Mouse (Mus musculus) adrenal gland, adult (tissue): ENCODE measurements around the gene Bfar.
"Not testable (repeated sequence)": the region's sequence is repeated elsewhere in the genome, so short reads cannot be mapped to it uniquely, and the experiment has no call there.

Source experiments
- DNase-seq, 2 experiments: peaks; one replicate each; pipeline ENCODE4 v3.0.0; 2022 to 2023; ENCODE audit warnings: low spot score in 1 of 2; ENCODE audit not compliant: inconsistent age in 2 of 2

Bfar gene

DNA sequence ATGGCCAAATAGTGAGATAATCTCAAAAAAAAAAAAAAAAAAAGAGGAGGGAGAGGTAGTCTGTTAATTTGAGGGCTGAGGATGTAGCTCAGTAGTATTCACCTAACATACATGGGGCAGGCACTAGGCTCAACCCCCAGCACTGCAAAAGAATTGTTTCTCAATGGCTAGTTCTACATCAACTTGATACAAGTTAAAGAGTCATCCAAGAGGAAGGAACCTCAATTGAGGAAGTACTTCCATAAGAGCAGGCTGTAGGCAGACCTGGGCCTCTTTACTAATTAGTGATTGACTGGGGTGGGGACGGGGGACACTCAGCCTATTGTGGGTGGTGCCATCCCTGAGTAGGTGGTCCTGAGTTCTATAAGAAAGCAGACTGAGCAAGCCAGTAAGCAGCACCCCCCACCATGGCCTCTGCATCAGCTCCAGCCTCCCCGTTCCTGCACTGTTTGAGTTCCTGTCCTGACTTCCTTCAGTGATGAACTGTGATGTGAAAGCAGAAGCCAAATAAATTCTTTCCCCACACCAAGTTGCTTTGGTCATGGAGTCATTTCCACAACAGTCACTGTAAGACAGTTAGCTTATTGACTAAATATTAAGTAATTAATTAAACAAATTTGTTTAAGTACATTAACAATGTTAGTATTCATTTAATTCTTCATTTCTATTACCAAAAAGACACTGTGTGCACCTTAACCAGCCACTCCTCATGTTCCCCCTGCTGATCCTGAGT is 45.3 kb downstream of the Bfar start:
- DNase-seq = no peak

DNA sequence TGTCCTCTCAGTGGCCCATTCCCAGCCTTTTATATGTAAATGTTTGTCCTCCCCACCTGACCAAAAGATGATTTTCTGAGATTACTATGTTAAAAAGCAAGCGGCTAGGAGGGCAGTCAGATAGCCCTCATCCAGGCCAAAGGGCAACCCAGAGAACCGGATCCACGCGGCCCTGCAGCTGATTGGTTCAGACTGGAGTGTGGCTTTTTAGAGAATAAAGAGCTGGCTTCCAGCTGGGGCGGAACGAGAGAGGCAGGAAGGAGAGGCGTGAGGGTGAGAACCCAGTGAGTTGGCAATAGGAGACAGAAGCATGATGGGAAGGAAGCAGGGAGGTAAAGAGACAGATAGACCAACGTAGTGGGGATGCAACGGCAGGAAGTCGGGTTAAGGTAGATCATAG is 51.3 kb downstream of the Bfar start:
- no peak for DNase-seq

DNA sequence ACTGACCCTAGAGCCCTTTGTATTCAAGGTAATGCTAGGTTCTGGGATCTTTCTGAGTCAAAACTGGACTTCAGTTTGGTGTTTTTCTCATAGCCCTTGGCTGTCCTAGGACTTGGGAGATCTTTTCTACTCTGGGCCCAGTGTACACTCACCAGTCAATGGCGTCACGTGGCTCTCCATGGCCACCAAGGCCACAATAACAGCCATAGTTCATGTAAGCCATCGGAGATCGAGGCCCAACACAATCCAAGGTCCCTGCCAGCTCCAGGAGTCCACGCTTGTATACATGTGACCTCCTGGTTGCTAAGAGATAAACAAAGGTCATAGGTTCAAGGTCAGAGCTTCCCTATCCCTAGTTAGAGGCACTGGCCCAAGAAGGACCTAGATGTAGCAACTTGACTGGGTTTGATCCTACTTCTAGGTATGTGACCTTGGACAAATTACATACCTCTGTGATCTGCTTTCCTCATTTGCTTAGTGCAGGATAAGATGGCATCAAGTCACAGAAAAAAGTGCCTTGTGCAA is 56.2 kb downstream of the Bfar start:
- DNase-seq = peak; percentile 49 to 83

DNA sequence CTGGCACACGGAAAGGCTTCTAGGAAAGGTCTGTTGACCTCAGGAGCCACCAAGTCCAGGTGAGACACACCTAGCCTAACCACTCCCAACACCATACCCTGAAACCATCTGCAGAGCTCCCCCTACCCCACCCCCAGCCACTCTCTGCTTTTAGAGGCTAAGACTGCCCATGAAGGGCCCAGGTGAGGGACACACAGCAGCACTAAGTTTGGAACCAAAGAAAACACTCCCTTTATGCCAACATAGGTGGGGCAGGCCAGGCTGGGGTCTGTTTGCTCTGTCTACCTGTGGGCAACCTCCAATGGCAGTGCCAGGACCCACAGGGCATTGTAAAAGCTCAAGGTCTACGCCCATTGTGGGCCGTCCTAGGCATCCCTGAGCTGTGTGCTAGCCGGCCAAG is 57.8 kb downstream of the Bfar start:
- DNase-seq = no peak

DNA sequence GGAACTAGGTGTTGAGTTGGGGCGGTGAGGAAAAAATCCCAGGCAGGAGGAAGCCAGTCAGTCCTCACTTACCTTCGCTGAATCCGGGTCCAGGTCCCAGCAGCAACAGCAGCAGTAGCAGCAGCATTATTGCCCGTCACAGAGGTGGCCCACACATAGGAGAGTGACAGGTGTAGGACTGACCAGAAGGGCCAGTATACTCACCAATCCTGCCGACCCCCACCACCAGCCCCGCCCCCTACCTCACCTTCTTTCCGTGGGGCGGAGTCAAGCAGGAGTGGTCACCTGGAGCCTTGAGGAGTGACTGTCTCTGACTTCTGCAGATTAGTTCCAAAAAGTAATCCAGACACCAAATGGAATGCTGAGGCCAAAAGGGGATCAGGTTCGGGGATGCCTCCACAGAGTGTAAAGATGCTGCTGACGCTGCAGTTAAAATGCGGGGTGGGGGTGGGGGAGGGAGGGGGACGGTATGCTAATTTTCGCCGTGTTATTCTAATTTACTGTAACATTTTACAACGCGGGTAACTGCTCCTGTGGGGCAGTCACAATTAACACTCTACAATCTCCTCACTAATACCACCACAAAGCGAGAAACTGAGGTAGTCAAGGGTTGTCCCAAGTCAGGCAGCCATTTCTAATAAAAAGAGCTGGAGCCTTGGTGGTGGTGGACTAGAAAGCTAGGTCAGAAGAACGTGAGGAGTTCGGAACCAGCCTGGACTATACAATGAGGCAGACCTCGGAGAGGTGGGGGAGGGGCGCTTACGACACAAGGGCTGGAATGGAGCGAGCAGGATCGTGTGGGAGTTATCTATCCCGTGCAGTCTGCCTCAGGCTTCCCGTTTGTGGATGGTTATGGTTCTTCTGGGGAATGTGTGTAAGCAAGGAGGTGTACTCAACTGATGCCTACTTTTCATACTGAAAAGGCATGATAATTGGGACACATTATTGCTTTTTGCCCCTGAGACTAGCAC is 58.9 kb downstream of the Bfar start, which contains the start of gene Pla2g10:
Pla2g10 (minus strand) TSS at position 699 of the 971 bp plus-strand sequence.
- no peak for DNase-seq

DNA sequence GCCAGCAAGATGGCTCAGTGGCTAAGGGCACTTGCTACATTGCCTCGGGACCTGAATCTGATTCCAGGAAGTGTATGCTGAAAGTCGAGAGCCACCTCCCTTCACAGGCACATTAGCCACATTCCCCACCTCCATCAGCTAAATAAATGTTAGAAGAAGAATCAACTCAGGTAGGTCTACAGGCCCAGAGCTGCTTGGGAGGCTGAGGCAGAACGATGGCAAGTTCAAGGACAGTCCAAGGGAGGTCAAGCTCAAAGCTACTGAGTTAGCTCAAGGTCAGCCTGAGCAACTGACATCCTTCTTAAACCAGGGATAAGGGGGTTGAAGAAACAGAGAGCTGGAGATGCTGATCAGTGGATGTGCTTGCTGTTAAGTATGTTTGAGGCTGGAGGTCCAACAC is 61.1 kb downstream of the Bfar start:
- no peak for DNase-seq

DNA sequence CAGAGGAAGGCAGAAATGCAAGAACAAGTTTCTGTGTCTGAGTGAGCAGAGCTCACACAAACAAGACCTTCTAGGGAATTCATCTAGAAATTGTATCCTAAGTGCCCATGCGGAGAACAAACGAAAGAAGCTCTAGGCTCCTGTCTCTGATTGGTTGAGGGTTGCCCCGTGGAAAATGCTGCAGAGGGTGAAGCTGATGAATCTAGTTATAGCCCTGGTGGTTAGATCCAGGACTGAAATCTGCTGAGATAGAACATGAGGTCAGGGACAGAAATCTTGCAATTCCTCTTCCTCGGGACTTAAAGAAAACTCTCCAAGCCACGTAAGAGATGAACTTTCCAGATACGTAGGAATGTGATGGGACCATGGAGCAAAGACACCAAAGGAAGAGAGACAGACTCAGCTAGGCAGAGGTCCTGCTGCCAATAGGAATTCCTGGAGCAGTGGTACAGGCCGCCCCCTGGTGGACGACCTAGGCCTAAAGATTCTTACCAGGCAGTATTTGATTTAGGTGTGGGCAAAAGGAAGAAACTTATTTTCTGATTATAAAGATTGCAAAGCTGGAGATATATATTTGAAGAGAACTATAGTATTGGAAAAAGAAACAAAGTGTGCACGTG is 62.0 kb downstream of the Bfar start:
- DNase-seq = peak; percentile 77 to 93

DNA sequence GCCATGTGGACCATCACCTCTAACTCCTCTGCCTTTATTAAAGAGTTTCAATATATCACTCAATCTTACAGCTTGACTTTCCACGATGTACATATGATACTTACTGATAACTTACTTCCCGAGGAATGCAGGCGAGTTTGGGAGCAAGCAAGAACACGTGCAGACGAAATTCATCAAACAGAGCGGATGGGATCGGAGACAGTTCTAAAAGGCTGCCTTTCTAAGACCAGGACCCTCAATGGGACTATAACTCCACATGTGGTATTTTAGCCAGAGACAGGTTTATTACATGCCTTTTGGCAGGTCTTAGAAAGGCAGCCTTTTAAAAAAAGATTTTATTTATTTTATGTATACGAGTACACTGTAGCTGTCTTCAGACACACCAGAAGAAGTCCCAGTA is 64.3 kb downstream of the Bfar start:
- DNase-seq = no peak

DNA sequence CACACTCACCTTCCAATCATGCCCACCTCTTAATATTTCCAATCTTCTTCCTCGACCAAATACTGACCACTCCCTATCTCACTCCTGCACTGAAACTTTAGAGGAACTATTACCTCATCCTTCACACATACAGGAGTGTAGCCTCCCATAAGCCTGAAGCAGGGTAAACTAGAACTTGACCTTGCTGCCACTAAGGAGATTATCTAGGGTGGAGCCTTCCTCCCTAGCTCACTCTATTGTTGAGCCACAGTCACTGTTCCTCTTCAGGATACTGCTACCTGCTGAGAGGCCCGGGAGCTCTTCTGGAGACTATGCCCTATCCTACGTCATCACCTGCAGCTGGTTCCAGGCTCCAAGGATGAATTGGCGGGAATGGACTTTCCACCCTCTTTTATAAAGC is 67.4 kb downstream of the Bfar start:
- DNase-seq = not testable (repeated sequence)

DNA sequence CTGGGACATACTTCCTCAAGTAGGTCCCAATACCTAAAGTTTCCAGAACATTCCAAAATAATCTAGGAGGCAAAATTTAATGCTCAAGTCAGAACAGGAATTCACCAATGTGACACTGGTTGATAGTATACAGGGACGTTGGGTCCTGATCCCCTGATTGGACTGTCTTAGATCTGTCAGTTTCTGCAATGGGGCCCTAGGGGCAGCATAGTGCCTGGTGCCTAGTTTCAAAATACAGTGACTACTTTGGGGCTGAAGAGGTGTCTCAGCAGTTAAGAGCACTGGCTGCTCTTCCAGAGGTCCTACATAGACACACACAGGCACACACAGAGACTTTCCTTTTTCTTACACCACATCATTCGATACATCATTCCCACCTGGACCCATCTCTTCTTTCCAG is 69.2 kb downstream of the Bfar start:
- DNase-seq = no peak

DNA sequence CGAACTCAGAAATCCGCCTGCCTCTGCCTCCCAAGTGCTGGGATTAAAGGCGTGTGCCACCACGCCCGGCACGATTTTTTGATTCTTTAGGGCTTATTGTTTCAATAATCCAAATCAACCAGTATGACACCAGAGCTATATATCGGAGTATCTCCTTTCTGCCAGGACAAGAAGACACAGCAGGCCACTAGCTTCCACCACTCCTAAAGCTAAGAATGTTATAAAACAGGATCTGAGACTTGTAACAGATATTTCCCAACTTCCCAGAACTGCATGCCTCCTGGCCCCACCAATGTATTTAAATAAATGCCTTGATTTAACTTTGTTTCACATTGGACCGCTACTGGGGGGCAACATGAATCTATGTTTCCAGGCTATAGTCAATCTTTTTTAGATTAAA is 76.0 kb downstream of the Bfar start:
- no peak for DNase-seq

DNA sequence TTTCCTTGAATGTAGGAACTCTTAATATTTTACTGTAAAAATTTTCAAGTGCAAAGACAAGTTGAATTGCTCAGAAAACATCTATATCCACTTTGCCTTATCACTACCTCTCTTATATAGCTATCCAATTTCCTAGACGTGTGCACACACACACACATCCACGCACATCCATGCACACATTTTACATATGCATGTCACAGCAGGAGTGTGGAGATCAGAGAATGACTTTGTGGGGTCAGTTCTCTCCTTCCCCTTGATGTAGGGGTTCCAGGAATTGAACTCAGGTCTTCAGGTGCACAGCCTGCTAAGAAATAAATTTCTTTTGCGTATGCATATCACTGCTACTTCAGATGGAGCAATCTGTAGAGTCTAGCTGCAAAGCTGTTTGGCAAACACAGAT is 76.5 kb downstream of the Bfar start:
- no peak for DNase-seq

DNA sequence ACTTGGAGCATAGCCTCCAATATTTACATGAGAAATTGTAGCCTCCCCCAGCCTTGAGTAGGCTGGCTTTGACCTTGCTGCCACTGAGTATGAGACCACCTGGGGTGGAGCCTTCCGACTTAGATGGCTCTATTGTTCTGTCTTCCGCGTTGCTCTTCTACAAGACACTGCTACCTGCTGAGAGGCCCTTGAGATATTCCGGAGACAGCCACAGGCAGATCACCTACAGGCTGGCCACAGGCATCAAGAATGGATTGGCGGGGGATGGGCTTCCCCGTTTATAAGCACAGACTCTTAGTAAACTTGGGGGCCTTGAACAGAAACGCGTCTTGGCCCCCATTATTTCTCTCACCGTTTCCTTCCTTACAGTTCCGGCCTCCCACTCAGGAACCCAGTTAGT is 77.2 kb downstream of the Bfar start:
- not testable (repeated sequence) for DNase-seq

DNA sequence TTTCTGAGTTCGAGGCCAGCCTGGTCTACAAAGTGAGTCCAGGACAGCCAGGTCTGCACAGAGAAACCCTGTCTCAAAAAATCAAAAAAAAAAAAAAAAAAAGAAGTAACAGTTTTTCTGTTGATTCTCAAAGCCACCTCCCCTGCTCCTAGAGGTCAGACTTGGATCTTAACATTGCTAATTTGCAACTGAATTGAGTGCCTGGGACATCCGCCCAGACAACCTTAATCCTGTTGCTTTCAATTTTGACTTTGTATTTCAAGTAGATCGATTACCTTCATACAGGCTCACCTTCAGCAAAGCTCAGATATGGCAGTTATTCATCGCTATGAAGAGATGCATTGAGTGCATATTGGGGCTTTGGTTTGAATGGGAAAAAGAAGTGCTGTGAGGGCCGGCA is 77.6 kb downstream of the Bfar start:
- DNase-seq = no peak

DNA sequence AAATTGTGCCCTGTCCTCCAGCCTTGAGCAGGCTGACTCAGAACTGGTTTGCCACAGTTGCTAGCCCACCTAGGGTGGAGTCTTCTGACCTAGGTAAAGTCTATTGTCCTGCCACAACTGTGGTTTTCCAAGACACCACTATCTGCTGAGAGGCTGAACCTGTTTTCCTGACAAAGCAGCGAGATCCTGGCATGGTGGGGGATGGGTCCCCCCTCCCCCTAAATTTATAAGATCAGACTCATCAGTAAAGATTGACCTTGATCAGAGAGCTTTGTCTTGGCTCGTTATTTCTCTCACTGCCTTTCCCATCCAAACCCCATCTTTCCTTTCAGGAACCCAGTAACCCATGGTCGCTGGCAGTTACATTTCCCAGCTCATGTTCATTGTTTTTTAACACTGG is 78.3 kb downstream of the Bfar start:
- DNase-seq = no peak

DNA sequence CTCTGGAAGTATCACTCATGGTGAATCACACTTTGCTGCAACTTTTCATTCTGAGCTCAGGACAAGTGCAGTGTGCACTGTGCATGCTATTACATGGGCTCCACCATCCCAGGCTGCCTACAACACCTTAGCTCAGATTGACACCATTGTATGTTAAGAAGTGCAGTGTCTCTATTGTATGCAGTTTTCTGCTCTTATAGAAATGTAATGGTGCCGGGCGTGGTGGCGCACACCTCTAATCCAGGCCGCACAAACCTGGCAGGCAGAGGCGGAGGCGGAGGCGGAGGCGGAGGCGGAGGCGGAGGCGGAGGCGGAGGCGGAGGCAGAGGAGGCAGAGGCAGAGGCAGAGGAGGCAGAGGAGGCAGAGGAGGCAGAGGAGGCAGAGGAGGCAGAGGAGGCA is 79.0 kb downstream of the Bfar start:
- no peak for DNase-seq
